Mouse (Mus musculus) heart, adult 2 months (tissue): ENCODE data around the gene Fbln5.

Experiments used
- CTCF ChIP-seq: fragments of 200-600 bp; IDR thresholded peaks from 2 replicates; pipeline ENCODE4 v1.8.1; 2022; ENCODE audit warnings: antibody characterized with exemption, mild to moderate bottlenecking, moderate library complexity
- EP300 ChIP-seq: fragments of 200-500 bp; IDR thresholded peaks from 2 replicates; pipeline ENCODE4 v1.6.1; 2011; ENCODE audit warnings: low read depth, low read length, control low read depth; ENCODE audit not compliant: insufficient read depth
- POLR2A ChIP-seq: fragments of 200-500 bp; IDR thresholded peaks from 2 replicates; pipeline ENCODE4 v1.6.1; 2011; ENCODE audit warnings: mild to moderate bottlenecking, low read depth, low read length, control low read depth; ENCODE audit not compliant: insufficient read depth

DNA sequence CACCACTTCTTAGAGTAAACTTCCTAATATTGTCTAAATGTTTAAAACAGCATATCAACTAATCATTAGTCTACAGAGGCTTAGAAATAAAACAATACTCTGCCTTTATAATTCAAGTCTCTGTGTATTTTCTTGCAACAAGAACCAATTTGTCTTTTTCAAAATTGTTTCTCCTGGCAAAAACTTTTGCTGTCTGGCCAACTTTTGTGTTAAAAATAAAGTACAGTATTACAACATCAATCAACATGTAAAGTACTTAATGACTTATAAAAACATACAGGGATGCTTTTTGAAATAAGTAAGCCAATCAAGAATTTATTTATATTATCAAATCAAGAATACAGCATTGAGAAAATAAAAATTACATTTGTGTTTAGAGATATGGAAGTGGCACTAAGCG is 41.4 kb upstream of the Fbln5 start:
- TF ChIP-seq POLR2A = no peak
- TF ChIP-seq CTCF = no peak
- no peak for TF ChIP-seq EP300
